Mouse (Mus musculus) left cerebral cortex, adult 9 months (tissue): ENCODE measurements at regions not wholly inside any gene's neighbourhood (a gene's known extent, or its start where the extent isn't known, plus 50 kb on each side); places are given as distances from the start of the nearest gene placed in this dataset.

Experiments used
- DNase-seq, 2 experiments: peaks; one replicate each; pipeline ENCODE4 v3.0.0; 2022; ENCODE audit warnings: low spot score in 2 of 2

DNA sequence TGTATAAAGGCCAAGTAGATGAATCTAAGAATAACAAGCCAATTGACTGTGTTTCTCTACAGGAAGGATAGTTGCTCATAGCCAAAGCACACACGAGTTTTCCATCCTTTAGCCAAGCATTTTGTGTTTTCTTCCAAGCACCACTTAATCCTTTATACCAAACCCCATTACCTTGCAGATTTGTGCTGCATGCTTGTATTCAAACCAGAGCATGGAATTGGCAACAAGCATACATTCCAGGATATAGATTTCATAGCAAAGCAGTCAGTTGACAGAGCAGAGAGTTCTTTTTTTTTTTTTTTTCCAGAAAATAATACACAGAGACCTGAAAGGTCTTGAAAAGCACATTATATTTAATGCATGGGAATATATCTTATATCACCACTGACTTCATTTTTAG, 169.9 kb downstream of the Pom121l12 start:
- DNase-seq = no peak

DNA sequence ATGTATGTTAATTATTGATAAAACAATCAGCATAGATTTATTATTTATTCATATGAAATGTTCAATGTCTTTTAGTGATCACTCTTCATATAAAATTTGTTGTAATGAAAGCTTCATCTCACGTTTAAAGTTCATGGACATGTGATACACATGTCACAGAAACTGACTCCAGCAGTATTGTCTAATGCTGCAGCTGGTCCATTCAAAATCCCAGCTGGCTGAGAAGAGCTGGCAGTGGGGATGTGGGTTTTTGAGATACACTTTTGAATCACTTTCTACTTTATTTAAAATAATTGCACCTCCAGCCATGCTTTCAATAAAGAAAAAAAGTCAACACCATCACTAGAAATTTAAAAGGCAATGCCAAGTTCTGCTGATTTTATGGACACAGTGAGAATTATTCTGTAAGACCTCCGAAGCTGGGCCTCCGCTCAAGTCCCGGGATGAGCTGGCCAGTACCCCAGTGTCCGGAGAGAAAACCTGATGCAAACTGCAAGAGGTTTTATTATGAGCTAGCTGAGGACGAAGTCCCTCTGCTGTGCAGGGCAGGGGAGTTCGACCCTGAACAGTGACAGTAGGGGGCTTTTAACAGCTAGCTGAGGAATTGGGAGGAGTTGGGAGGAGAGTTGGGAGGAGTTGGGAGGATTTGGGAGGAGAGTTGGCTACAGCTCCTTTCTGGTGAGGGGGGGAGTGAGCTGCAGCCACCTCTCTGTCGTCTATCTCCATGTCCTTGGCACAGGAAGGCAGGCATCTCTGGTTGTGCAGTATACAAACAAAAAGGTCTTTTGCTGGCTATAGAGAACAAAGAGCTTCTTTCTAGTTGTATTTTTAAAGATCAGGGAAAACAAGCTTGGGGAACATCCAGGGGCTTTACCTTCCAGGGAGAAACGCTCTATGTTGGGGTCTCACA, 170.6 kb downstream of the Pom121l12 start:
- DNase-seq = no peak

DNA sequence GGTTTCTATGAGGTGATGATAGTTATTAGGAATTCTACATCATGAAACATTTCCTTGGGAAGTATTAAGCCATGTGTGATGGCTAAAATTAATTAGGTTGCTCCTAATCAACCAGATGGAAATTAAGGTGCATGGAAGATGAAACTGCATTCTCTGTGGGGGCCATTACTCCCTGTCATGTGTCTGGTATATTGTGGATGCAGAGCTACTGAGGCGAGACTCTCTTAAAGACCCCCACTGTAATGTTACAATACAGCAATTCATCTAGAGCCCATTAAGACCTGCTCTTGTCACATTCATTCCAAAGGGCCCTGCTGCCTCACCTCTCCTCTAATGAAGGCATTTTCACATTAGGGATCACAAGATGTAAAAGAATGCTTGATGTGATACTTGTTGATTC, 199.2 kb downstream of the Pom121l12 start:
- no peak for DNase-seq

DNA sequence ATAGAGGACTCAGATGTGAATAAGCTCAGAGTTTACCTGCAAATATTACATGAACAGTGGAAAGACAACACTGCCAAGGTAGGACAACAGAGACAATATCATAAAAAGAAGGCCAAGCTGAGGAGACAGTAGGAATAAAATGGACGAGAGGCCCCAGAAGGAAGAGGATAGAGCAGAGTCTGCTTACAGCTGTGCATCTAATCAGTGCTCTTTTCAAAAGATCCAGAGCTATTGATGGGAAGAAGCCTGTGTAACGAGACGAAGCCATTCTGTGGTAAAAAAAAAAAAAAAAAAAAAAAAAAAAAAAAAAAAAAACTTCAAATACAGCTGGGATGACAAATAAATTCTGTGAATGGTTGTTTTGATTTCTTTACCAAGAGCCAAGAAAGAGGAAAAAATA, 200.2 kb downstream of the Pom121l12 start:
- DNase-seq = no peak

DNA sequence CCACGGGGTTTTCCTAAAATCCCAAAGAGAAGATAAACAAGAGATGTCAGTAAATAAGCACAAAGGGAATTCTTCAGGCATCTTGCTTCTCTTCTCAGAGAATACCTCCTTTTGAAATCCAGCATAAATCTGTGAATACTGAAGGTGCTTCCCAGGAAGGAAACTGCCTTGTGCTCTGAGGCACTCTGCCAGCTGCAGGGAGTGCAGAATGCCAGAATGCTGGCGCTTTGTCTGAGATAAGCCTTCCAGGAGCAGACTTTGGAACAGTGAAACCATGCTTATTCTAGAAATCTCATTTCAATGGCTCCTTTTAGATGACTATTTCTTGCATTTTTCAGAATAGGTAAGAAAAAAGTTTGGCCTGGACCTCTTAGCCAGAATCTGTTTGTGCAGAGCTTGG, 219.9 kb downstream of the Pom121l12 start:
- peak in 1 of 2 experiments; percentile 56 for DNase-seq
